Mouse (Mus musculus) liver, embryonic 14.5 days (tissue): ENCODE measurements at regions not wholly inside any gene's neighbourhood (a gene's known extent, or its start where the extent isn't known, plus 50 kb on each side); places are given as distances from the start of the nearest gene placed in this dataset.

Experiments used
- ATAC-seq: fragments of 200-750 bp; cut with Nextera tagmentation; 2 replicates; pipeline ENCODE4 v1.8.0; 2017; ENCODE audit warnings: moderate number of reproducible peaks, mild to moderate bottlenecking, moderate library complexity; ENCODE audit not compliant: insufficient read depth
- DNase-seq, 3 experiments: peaks; one replicate each; pipeline ENCODE4 v3.0.0-alpha.2; 2012 to 2013; ENCODE audit warnings: low read depth in 3 of 3, low spot score in 3 of 3
- H3K27ac ChIP-seq: fragments of 300-500 bp; sonication (generic); 2 replicates; pipeline ENCODE4 v1.5.1; 2014; ENCODE audit warnings: moderate library complexity, mild to moderate bottlenecking, control low read depth, inconsistent platforms
- H3K27me3 ChIP-seq: fragments of 300-500 bp; sonication (generic); 2 replicates; pipeline ENCODE4 v1.6.1; 2014; ENCODE audit warnings: mild to moderate bottlenecking, low read length, moderate library complexity; ENCODE audit not compliant: control insufficient read depth, insufficient read depth
- H3K36me3 ChIP-seq: fragments of 300-500 bp; sonication (generic); replicated peaks from 2 replicates; pipeline ENCODE4 v1.6.1; 2014; ENCODE audit warnings: low read depth; ENCODE audit not compliant: control insufficient read depth, insufficient read depth
- H3K4me1 ChIP-seq, 2 experiments: fragments of 200-500 bp in 1 of 2; fragments of 300-500 bp in 1 of 2; sonication (generic) in 1 of 2; replicated peaks; 2 replicates each; pipeline ENCODE4 v1.6.1; 2012 to 2014; ENCODE audit warnings: antibody characterized with exemption in 1 of 2, inconsistent platforms in 1 of 2, low read length in 1 of 2; ENCODE audit not compliant: control insufficient read depth in 2 of 2, insufficient read depth in 2 of 2
- H3K4me2 ChIP-seq: fragments of 300-500 bp; sonication (generic); 2 replicates; pipeline ENCODE4 v1.6.1; 2014; ENCODE audit warnings: low read depth, mild to moderate bottlenecking, control low read depth, moderate library complexity
- H3K4me3 ChIP-seq, 2 experiments: fragments of 200-500 bp in 1 of 2; fragments of 300-500 bp in 1 of 2; sonication (generic) in 1 of 2; 2 replicates each; pipeline ENCODE4 v1.5.1; 2012 to 2014; ENCODE audit warnings: low read depth in 2 of 2, low read length in 2 of 2, mild to moderate bottlenecking in 2 of 2, control low read depth in 1 of 2, inconsistent platforms in 1 of 2, moderate library complexity in 1 of 2; ENCODE audit not compliant: insufficient read depth in 1 of 2
- H3K9ac ChIP-seq: fragments of 300-500 bp; sonication (generic); replicated peaks from 2 replicates; pipeline ENCODE4 v1.6.1; 2014; ENCODE audit warnings: mild to moderate bottlenecking, control low read depth, moderate library complexity
- H3K9me3 ChIP-seq: fragments of 300-500 bp; sonication (generic); 2 replicates; pipeline ENCODE4 v1.6.1; 2016; ENCODE audit warnings: low read length, mixed read lengths; ENCODE audit not compliant: control insufficient read depth
- CTCF ChIP-seq: IDR thresholded peaks from 2 replicates; pipeline ENCODE4 v1.5.1; 2016; ENCODE audit warnings: antibody characterized with exemption, low read depth, control low read depth
- EP300 ChIP-seq: IDR thresholded peaks from 2 replicates; pipeline ENCODE4 v1.6.1; 2016; ENCODE audit warnings: antibody characterized with exemption, low read depth
- WGBS: fragments of 180-500 bp; shearing (Covaris S2); extraction: QIAGEN DNeasy Blood & Tissue Kit; methylation state at CpG from one replicate; pipeline ENCODE4 v1.1.7; 2014; ENCODE audit not compliant: insufficient replicate concordance; 5-methylcytosine and 5-hydroxymethylcytosine counted together

GRCm38 (mm10) chr9:60995096-60995495, 200.8 kb downstream of the Uaca start:
- H3K9ac ChIP-seq = no peak overlapping the region
- ATAC-seq = no peak

GRCm38 (mm10) chr9:60998086-60998785, 203.9 kb downstream of the Uaca start:
- DNase-seq = no peak
- Histone ChIP-seq H3K4me2 (no peak overlapping the region), H3K27me3 (no peaks in the 10 kb centered on the region), H3K4me3 (no peak overlapping the region), H3K9ac (no peak overlapping the region), H3K4me1 (0 out of 4 replicates have a peak, but pooled peaks cover 0 to 5% of the 10 kb centered on the region in 2 experiments), H3K27ac (no peak overlapping the region), H3K36me3 (no peaks in the 10 kb centered on the region), H3K9me3 (no peaks in the 10 kb centered on the region)
- WGBS = 19% methylated on average over 3 of the region's 3 CpGs
- TF ChIP-seq CTCF = peak; percentile 37; the same call in 1 of the 2 replicates
- no peak for TF ChIP-seq EP300
- no peak for ATAC-seq

More at GRCm38 (mm10) chr9:60995096-60995495, 200.8 kb downstream of the Uaca start:
- H3K27me3 ChIP-seq = no peaks in the 10 kb centered on the region
- no peak overlapping the region for H3K4me3 ChIP-seq
- TF ChIP-seq EP300 = no peak
- TF ChIP-seq CTCF = no peak
- H3K4me2 ChIP-seq = no peak overlapping the region
- 21% methylated on average over 6 of the region's 6 CpGs for WGBS
- no peak overlapping the region for H3K27ac ChIP-seq
- no peak for DNase-seq
- H3K4me1 ChIP-seq = 0 out of 4 replicates have a peak, but pooled peaks cover 0 to 6% of the 10 kb centered on the region in 2 experiments
- H3K36me3 ChIP-seq = no peaks in the 10 kb centered on the region
- H3K9me3 ChIP-seq = no peaks in the 10 kb centered on the region

GRCm38 (mm10) chr9:60999001-60999529, 204.7 kb downstream of the Uaca start:
- H3K27me3 ChIP-seq = no peaks in the 10 kb centered on the region
- peak in 2 of 3 experiments; percentile 24 to 59 for DNase-seq
- H3K4me3 ChIP-seq = no peak overlapping the region
- H3K27ac ChIP-seq = no peak overlapping the region
- no peak overlapping the region for H3K9ac ChIP-seq
- 4% methylated on average over 6 of the region's 6 CpGs for WGBS
- 0 out of 4 replicates have a peak, but pooled peaks cover 0 to 5% of the 10 kb centered on the region in 2 experiments for H3K4me1 ChIP-seq
- no peak overlapping the region for H3K4me2 ChIP-seq
- ATAC-seq = no peak; the same call in 1 of the 2 replicates
- peak; percentile 68 for TF ChIP-seq CTCF
- no peak for TF ChIP-seq EP300
- H3K36me3 ChIP-seq = no peaks in the 10 kb centered on the region
- H3K9me3 ChIP-seq = no peaks in the 10 kb centered on the region

- DNase-seq (no peak), ATAC-seq (no peak)
- no peak overlapping the region for H3K4me2 ChIP-seq
- H3K27ac ChIP-seq = no peak overlapping the region
- WGBS = 66% methylated on average over 11 of the region's 11 CpGs
- no peak overlapping the region for H3K9ac ChIP-seq
- H3K4me1 ChIP-seq = 0 out of 4 replicates have a peak, but pooled peaks cover 0 to 4% of the 10 kb centered on the region in 2 experiments
- no peaks in the 10 kb centered on the region for H3K36me3 ChIP-seq
- no peaks in the 10 kb centered on the region for H3K27me3 ChIP-seq
- H3K9me3 ChIP-seq = no peaks in the 10 kb centered on the region
- H3K4me3 ChIP-seq = no peak overlapping the region
- TF ChIP-seq CTCF (no peak), EP300 (no peak)
These were observed 205.9 kb downstream of the Uaca start for GRCm38 (mm10) chr9:61000232-61000631.

- no peak for ATAC-seq
- Histone ChIP-seq H3K4me1 (0 out of 4 replicates have a peak, but pooled peaks cover 0 to 3% of the 10 kb centered on the region in 2 experiments), H3K9me3 (no peaks in the 10 kb centered on the region), H3K9ac (no peak overlapping the region), H3K27me3 (no peaks in the 10 kb centered on the region), H3K36me3 (no peaks in the 10 kb centered on the region), H3K4me3 (no peak overlapping the region), H3K4me2 (no peak overlapping the region), H3K27ac (no peak overlapping the region)
- TF ChIP-seq CTCF (no peak), EP300 (no peak)
- DNase-seq = no peak
- 68% methylated on average over 5 of the region's 5 CpGs for WGBS
These were observed 208.2 kb downstream of the Uaca start for GRCm38 (mm10) chr9:61002572-61002971.
